Mouse (Mus musculus) right cerebral cortex, postnatal 36 days (tissue): ENCODE results near the gene Sgo1.

Experiments used
- DNase-seq, 2 experiments: peaks; one replicate each; pipeline ENCODE4 v3.0.0; 2022; ENCODE audit warnings: low spot score in 2 of 2, mixed read lengths in 1 of 2

The Sgo1 gene

GRCm38 (mm10) chr17:53650251-53650661, 38.9 kb downstream of the Sgo1 start:
- no peak for DNase-seq

- no peak for DNase-seq
Measured at GRCm38 (mm10) chr17:53643360-53643759, 45.8 kb downstream of the Sgo1 start.

- no peak for DNase-seq
Measured at GRCm38 (mm10) chr17:53631344-53631743, 57.8 kb downstream of the Sgo1 start.

- DNase-seq = no peak
Measured at GRCm38 (mm10) chr17:53628131-53628530, 61.0 kb downstream of the Sgo1 start.

- no peak for DNase-seq
Measured at GRCm38 (mm10) chr17:53627497-53627896, 61.6 kb downstream of the Sgo1 start.

- DNase-seq = no peak
Measured at GRCm38 (mm10) chr17:53626160-53626559, 63.0 kb downstream of the Sgo1 start.
